Mouse (Mus musculus) gastrocnemius, adult 18-20 months (tissue): Measurements from ENCODE around the gene Tril. TPM values are rescaled to one million over a fixed set of nuclear protein-coding genes. Genes with fewer than 3 reads are reported as not detected.

ENCODE experiments used
- total RNA-seq, 2 experiments: library from RNA; stranded (reverse); gene quantifications; 2 replicates each; pipeline ENCODE4 v1.2.3; 2021

Gene Tril
- total RNA-seq, 2 experiments from 2014 or later: 1.7 to 2.0 TPM

Other genes with a start within 250 kb of the Tril start
- not detected for gene Cpvl, start 157.8 kb upstream of the Tril start, total RNA-seq
- under 1 TPM; 0.69 to 0.73 TPM for gene Chn2, start 218.7 kb upstream of the Tril start, total RNA-seq